Mouse (Mus musculus): Measurements from ENCODE around the gene 4930447F04Rik. TPM values are rescaled to one million over a fixed set of nuclear protein-coding genes. Genes with fewer than 3 reads are reported as not detected.

The 4930447F04Rik gene
- polyA plus RNA-seq (2017; shearing (Covaris generic)), result not detected

DNA sequence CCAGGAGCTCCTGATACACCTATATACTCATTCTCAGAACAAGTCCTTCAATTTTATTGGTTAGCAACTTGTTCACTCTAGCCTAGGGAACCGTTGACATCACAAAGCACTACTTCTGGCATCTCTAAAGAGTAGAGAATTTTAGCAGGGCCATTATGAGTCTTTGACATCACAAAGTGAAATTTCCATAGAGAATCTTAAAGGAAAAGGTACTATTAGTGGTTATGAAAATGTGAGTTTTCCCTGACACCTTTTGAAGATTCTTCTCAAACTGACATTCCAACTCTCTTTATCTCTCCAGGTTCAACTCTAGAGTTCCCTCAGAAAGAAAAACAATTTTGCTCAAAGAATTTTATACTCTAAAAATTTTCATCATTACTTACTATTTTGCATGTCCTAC is at the start of gene 4930447F04Rik:
TSS of gene 4930447F04Rik (minus strand) at position 101 of the 400 bp plus-strand sequence.

Data from effector memory CD4-positive, alpha-beta T cell, adult 7 months (primary cell).